Mouse (Mus musculus) liver, embryonic 11.5 days (tissue): ENCODE measurements around the gene Efcab11. TPM values are rescaled to one million over a fixed set of nuclear protein-coding genes. Genes with fewer than 3 reads are reported as not detected.

ENCODE experiments used
- ATAC-seq: fragments of 200-750 bp; cut with Nextera tagmentation; replicated peaks from 2 replicates; pipeline ENCODE4 v1.8.0; 2017; ENCODE audit warnings: moderate number of reproducible peaks, mild to moderate bottlenecking, moderate TSS enrichment, moderate library complexity; ENCODE audit not compliant: low FRiP score
- DNase-seq: peaks from one replicate; pipeline ENCODE4 v3.0.0-alpha.2; 2017; ENCODE audit warnings: low spot score
- H3K27ac ChIP-seq: fragments of 300-500 bp; sonication (generic); 2 replicates; pipeline ENCODE4 v1.5.1; 2014; ENCODE audit warnings: mild to moderate bottlenecking, low read depth, low read length, control low read depth
- H3K27me3 ChIP-seq: fragments of 300-500 bp; sonication (generic); replicated peaks from 2 replicates; pipeline ENCODE4 v1.6.1; 2014; ENCODE audit warnings: low read length, mixed read lengths; ENCODE audit not compliant: control insufficient read depth, insufficient read depth
- H3K36me3 ChIP-seq: fragments of 300-500 bp; sonication (generic); 2 replicates; pipeline ENCODE4 v1.6.1; 2014; ENCODE audit warnings: mild to moderate bottlenecking, low read length, moderate library complexity, mixed read lengths; ENCODE audit not compliant: control insufficient read depth, insufficient read depth
- H3K4me1 ChIP-seq: fragments of 300-500 bp; sonication (generic); replicated peaks from 2 replicates; pipeline ENCODE4 v1.6.1; 2014; ENCODE audit warnings: low read length, mixed read lengths; ENCODE audit not compliant: control insufficient read depth, insufficient read depth
- H3K4me2 ChIP-seq: fragments of 300-500 bp; sonication (generic); 2 replicates; pipeline ENCODE4 v1.6.1; 2014; ENCODE audit warnings: mild to moderate bottlenecking, control low read depth, moderate library complexity
- H3K4me3 ChIP-seq: fragments of 300-500 bp; sonication (generic); 2 replicates; pipeline ENCODE4 v1.5.1; 2014; ENCODE audit warnings: low read depth, low read length, control low read depth
- H3K9ac ChIP-seq: fragments of 300-500 bp; sonication (generic); 2 replicates; pipeline ENCODE4 v1.6.1; 2014; ENCODE audit warnings: low read depth, low read length, control low read depth
- H3K9me3 ChIP-seq: fragments of 300-500 bp; sonication (generic); 2 replicates; pipeline ENCODE4 v1.6.1; 2016; ENCODE audit warnings: low read length, inconsistent platforms, mixed read lengths; ENCODE audit not compliant: control insufficient read depth
- WGBS: fragments of 180-500 bp; shearing (Covaris S2); extraction: QIAGEN DNeasy Blood & Tissue Kit; methylation state at CpG from one replicate; pipeline ENCODE4 v1.1.7; 2014; 5-methylcytosine and 5-hydroxymethylcytosine counted together
- polyA plus RNA-seq: library from polyadenylated mRNA; unstranded; fragments of >200 nt; fragmentation: Nextera tagmentation; extraction: Ambion mirVana; gene quantifications from 2 replicates; pipeline ENCODE4 v1.2.1, GENCODE M21; 2014

The Efcab11 gene
- polyA plus RNA-seq, 1 experiment from 2014 or later: 8.9 TPM

GRCm38 (mm10) chr12:99780396-99780795, 103.8 kb downstream of the Efcab11 start:
- H3K36me3 ChIP-seq: no peaks in the 10 kb centered on the region
- H3K4me1 ChIP-seq: no peaks in the 10 kb centered on the region
- WGBS: 80% methylated on average over 3 of the region's 3 CpGs
- no peak overlapping the region for H3K4me2 ChIP-seq
- H3K27me3 ChIP-seq: no peaks in the 10 kb centered on the region
- DNase-seq (no peak), ATAC-seq (no peak)
- no peak overlapping the region for H3K27ac ChIP-seq
- H3K9ac ChIP-seq: no peak overlapping the region
- H3K4me3 ChIP-seq: no peak overlapping the region
- no peaks in the 10 kb centered on the region for H3K9me3 ChIP-seq

- H3K4me3 ChIP-seq: no peak overlapping the region
- ATAC-seq: no peak
- H3K4me1 ChIP-seq: no peaks in the 10 kb centered on the region
- no peaks in the 10 kb centered on the region for H3K36me3 ChIP-seq
- no peaks in the 10 kb centered on the region for H3K9me3 ChIP-seq
- H3K4me2 ChIP-seq: no peak overlapping the region
- no peak overlapping the region for H3K27ac ChIP-seq
- WGBS: 81% methylated on average over 7 of the region's 7 CpGs
- H3K9ac ChIP-seq: no peak overlapping the region
- DNase-seq: no peak
- H3K27me3 ChIP-seq: no peaks in the 10 kb centered on the region
Observed at GRCm38 (mm10) chr12:99779908-99780307, 104.3 kb downstream of the Efcab11 start.

- WGBS: 66% methylated on average over 8 of the region's 8 CpGs
- no peaks in the 10 kb centered on the region for H3K9me3 ChIP-seq
- no peak overlapping the region for H3K27ac ChIP-seq
- no peaks in the 10 kb centered on the region for H3K36me3 ChIP-seq
- H3K9ac ChIP-seq: no peak overlapping the region
- ATAC-seq (no peak), DNase-seq (peak; percentile 28)
- no peak overlapping the region for H3K4me2 ChIP-seq
- no peaks in the 10 kb centered on the region for H3K27me3 ChIP-seq
- H3K4me3 ChIP-seq: no peak overlapping the region
- no peaks in the 10 kb centered on the region for H3K4me1 ChIP-seq
Observed at GRCm38 (mm10) chr12:99776497-99777139, 107.6 kb downstream of the Efcab11 start.

GRCm38 (mm10) chr12:99774864-99775263, 109.4 kb downstream of the Efcab11 start:
- ATAC-seq: no peak
- Histone ChIP-seq H3K36me3 (no peaks in the 10 kb centered on the region), H3K9me3 (no peaks in the 10 kb centered on the region), H3K4me3 (no peak overlapping the region), H3K4me2 (no peak overlapping the region), H3K9ac (no peak overlapping the region), H3K27me3 (no peaks in the 10 kb centered on the region), H3K27ac (no peak overlapping the region), H3K4me1 (no peaks in the 10 kb centered on the region)
- DNase-seq: no peak
- 78% methylated on average over 2 of the region's 2 CpGs for WGBS

- H3K4me3 ChIP-seq: no peak overlapping the region
- no peaks in the 10 kb centered on the region for H3K27me3 ChIP-seq
- no peak for ATAC-seq
- H3K4me2 ChIP-seq: no peak overlapping the region
- H3K9me3 ChIP-seq: no peaks in the 10 kb centered on the region
- 81% methylated on average over 5 of the region's 5 CpGs for WGBS
- DNase-seq: peak; percentile 8
- no peak overlapping the region for H3K27ac ChIP-seq
- no peaks in the 10 kb centered on the region for H3K36me3 ChIP-seq
- no peaks in the 10 kb centered on the region for H3K4me1 ChIP-seq
- H3K9ac ChIP-seq: no peak overlapping the region
Observed at GRCm38 (mm10) chr12:99773636-99774193, 110.5 kb downstream of the Efcab11 start.

- Histone ChIP-seq H3K4me3 (no peak overlapping the region), H3K36me3 (no peaks in the 10 kb centered on the region), H3K4me2 (no peak overlapping the region), H3K27me3 (no peaks in the 10 kb centered on the region), H3K9ac (no peak overlapping the region), H3K9me3 (no peaks in the 10 kb centered on the region), H3K27ac (no peak overlapping the region), H3K4me1 (no peaks in the 10 kb centered on the region)
- WGBS: 85% methylated on average over 7 of the region's 7 CpGs
- DNase-seq (no peak), ATAC-seq (no peak)
Observed at GRCm38 (mm10) chr12:99771018-99771417, 113.2 kb downstream of the Efcab11 start.

- WGBS: 84% methylated on average over 3 of the region's 3 CpGs
Observed at GRCm38 (mm10) chr12:99769626-99770025, 114.6 kb downstream of the Efcab11 start.

GRCm38 (mm10) chr12:99767691-99768090, 116.5 kb downstream of the Efcab11 start:
- no peaks in the 10 kb centered on the region for H3K27me3 ChIP-seq
- WGBS: 82% methylated on average over 11 of the region's 11 CpGs
- DNase-seq (no peak), ATAC-seq (no peak)
- no peak overlapping the region for H3K4me2 ChIP-seq
- no peaks in the 10 kb centered on the region for H3K36me3 ChIP-seq
- H3K27ac ChIP-seq: no peak overlapping the region
- H3K9me3 ChIP-seq: no peaks in the 10 kb centered on the region
- no peak overlapping the region for H3K4me3 ChIP-seq
- no peaks in the 10 kb centered on the region for H3K4me1 ChIP-seq
- no peak overlapping the region for H3K9ac ChIP-seq

More at GRCm38 (mm10) chr12:99769626-99770025, 114.6 kb downstream of the Efcab11 start:
- no peak for DNase-seq
- Histone ChIP-seq H3K4me1 (no peaks in the 10 kb centered on the region), H3K27ac (no peak overlapping the region), H3K4me2 (no peak overlapping the region), H3K9ac (no peak overlapping the region), H3K27me3 (no peaks in the 10 kb centered on the region), H3K36me3 (no peaks in the 10 kb centered on the region), H3K4me3 (no peak overlapping the region), H3K9me3 (no peaks in the 10 kb centered on the region)
- no peak for ATAC-seq

- H3K9me3 ChIP-seq: no peaks in the 10 kb centered on the region
- H3K9ac ChIP-seq: no peak overlapping the region
- no peak overlapping the region for H3K27ac ChIP-seq
- H3K27me3 ChIP-seq: no peaks in the 10 kb centered on the region
- H3K4me2 ChIP-seq: no peak overlapping the region
- no peak for DNase-seq
- no peak overlapping the region for H3K4me3 ChIP-seq
- no peaks in the 10 kb centered on the region for H3K36me3 ChIP-seq
- WGBS: 83% methylated on average over 6 of the region's 6 CpGs
- H3K4me1 ChIP-seq: no peaks in the 10 kb centered on the region
- ATAC-seq: no peak
Observed at GRCm38 (mm10) chr12:99765979-99766378, 118.3 kb downstream of the Efcab11 start.
